Mouse (Mus musculus) liver (tissue): ENCODE results near the gene Fdps.
A peak's percentile ranks its signal among the peaks of the same experiment; 100 is the strongest.

Experiments used
- DNase-seq: peaks from one replicate; pipeline ENCODE4 v3.0.0-alpha.2; 2020; ENCODE audit warnings: mixed read lengths

The Fdps gene

GRCm38 (mm10) chr3:89101812-89102494 lies at the start of gene Fdps:
Gene Fdps, minus strand, starts transcription at chr3:89101959.
- DNase-seq, result peak; percentile 97

- DNase-seq, result no peak
Measured at GRCm38 (mm10) chr3:89148567-89148966, 46.8 kb upstream of the Fdps start.

GRCm38 (mm10) chr3:89147979-89148311 lies 46.2 kb upstream of the Fdps start:
- DNase-seq, result no peak

GRCm38 (mm10) chr3:89147101-89147978 lies 45.6 kb upstream of the Fdps start:
- peak; percentile 92 for DNase-seq

GRCm38 (mm10) chr3:89145566-89145965 lies 43.8 kb upstream of the Fdps start:
- DNase-seq, result no peak

- no peak for DNase-seq
Measured at GRCm38 (mm10) chr3:89144821-89145220, 43.1 kb upstream of the Fdps start.

GRCm38 (mm10) chr3:89136365-89136764 lies 34.6 kb upstream of the Fdps start:
- peak; percentile 82 for DNase-seq

GRCm38 (mm10) chr3:89135958-89136357 lies 34.2 kb upstream of the Fdps start, which contains the start of gene Pklr:
Gene Pklr, plus strand, starts transcription at chr3:89136142.
- peak; percentile 83 for DNase-seq

GRCm38 (mm10) chr3:89133752-89134151 lies 32.0 kb upstream of the Fdps start:
- DNase-seq, result peak; percentile 47

GRCm38 (mm10) chr3:89133063-89133450 lies 31.3 kb upstream of the Fdps start:
- DNase-seq, result no peak

GRCm38 (mm10) chr3:89132285-89133062 lies 30.7 kb upstream of the Fdps start:
- peak; percentile 96 for DNase-seq

- no peak for DNase-seq
Measured at GRCm38 (mm10) chr3:89131816-89132215, 30.1 kb upstream of the Fdps start.

- no peak for DNase-seq
Measured at GRCm38 (mm10) chr3:89129908-89130307, 28.1 kb upstream of the Fdps start.

- DNase-seq, result no peak
Measured at GRCm38 (mm10) chr3:89125981-89126380, 24.2 kb upstream of the Fdps start.

- no peak for DNase-seq
Measured at GRCm38 (mm10) chr3:89124241-89124640, 22.5 kb upstream of the Fdps start.

GRCm38 (mm10) chr3:89123313-89123712 lies 21.6 kb upstream of the Fdps start:
- no peak for DNase-seq

GRCm38 (mm10) chr3:89115522-89115921 lies 13.8 kb upstream of the Fdps start:
- DNase-seq, result peak; percentile 84

- DNase-seq, result no peak
Measured at GRCm38 (mm10) chr3:89113058-89113457, 11.3 kb upstream of the Fdps start.

- no peak for DNase-seq
Measured at GRCm38 (mm10) chr3:89108146-89108545, 6.4 kb upstream of the Fdps start.

- DNase-seq, result no peak
Measured at GRCm38 (mm10) chr3:89107545-89107944, 5.8 kb upstream of the Fdps start.

- no peak for DNase-seq
Measured at GRCm38 (mm10) chr3:89106881-89107280, 5.1 kb upstream of the Fdps start.

GRCm38 (mm10) chr3:89103291-89103595 lies 1.5 kb upstream of the Fdps start:
- DNase-seq, result no peak

GRCm38 (mm10) chr3:89102495-89103290 lies 934 bp upstream of the Fdps start:
- DNase-seq, result no peak
